Mouse (Mus musculus) thymus, adult 2 months (tissue): ENCODE measurements around the gene Sorbs1.

Experiments
- CTCF ChIP-seq: fragments of 200-500 bp; IDR thresholded peaks from 2 replicates; pipeline ENCODE4 v1.5.1; 2012; ENCODE audit warnings: mild to moderate bottlenecking, control low read depth, low read length, moderate library complexity, borderline replicate concordance; ENCODE audit not compliant: control insufficient read depth, poor library complexity, insufficient read depth; ENCODE audit errors: extremely low read depth
- POLR2A ChIP-seq: fragments of 200-500 bp; IDR thresholded peaks from 2 replicates; pipeline ENCODE4 v1.6.1; 2012; ENCODE audit warnings: mild to moderate bottlenecking, low read length, control low read depth, moderate library complexity; ENCODE audit not compliant: control insufficient read depth, poor library complexity, insufficient read depth; ENCODE audit errors: extremely low read depth

GRCm38 (mm10) chr19:40290099-40290724 lies 223.4 kb downstream of the Sorbs1 start:
- TF ChIP-seq CTCF (no peak), POLR2A (no peak)
